Mouse (Mus musculus) layer of hippocampus, postnatal 14 days (tissue): ENCODE results near the gene Rab28. TPM values are rescaled to one million over a fixed set of nuclear protein-coding genes. Genes with fewer than 3 reads are reported as not detected.

ENCODE experiments used
- DNase-seq, 2 experiments: peaks; one replicate each; pipeline ENCODE4 v3.0.0; 2021 to 2022; ENCODE audit warnings: low spot score in 2 of 2, mixed read lengths in 1 of 2
- total RNA-seq, 2 experiments: library from RNA; stranded (reverse); gene quantifications; 2 replicates each; pipeline ENCODE4 v1.2.3; 2021

Rab28 gene
- total RNA-seq, 2 experiments from 2014 or later = 64.0 to 67.0 TPM

DNA sequence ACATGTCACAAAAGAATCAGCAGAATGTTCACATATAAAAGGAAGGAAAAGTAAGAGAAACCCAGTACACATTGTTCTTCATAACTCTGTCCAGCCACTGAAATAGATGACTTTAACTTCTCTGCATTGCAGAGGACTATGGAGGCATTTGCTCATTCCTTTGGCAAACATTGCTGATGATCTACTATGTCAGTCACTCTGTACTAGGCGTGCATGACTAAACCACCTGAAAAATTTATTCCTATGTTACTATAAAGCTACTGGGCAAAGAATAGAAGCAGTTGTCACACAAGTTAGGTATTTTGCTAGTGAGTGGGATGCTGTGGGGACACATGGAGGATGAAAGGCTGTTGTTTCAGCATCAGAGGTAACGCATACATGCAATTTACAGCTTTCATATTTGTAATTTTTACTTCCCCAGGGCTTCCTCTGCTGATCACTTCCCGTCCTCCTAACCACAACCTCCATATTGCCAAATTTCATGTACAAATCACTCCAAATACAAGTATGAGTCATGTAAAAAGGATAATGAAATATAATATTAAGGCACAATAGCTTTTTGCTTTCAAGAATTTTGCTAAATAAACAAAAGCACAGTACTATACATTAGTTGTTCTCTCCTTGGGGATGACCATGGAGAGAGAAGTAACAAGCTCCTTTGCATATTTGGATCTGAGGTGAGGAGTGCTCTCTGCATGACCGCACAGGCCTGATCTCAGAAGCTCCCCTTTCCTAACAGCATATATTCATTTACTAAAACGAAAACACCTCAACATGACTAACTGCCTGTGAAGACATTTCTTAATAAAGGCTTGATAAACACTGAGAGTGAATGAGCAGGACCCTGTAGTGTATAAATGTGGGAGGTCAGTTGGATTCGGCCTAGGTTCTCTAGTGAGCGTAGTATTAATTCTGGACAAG, 80.5 kb downstream of the Rab28 start:
- DNase-seq = no peak

DNA sequence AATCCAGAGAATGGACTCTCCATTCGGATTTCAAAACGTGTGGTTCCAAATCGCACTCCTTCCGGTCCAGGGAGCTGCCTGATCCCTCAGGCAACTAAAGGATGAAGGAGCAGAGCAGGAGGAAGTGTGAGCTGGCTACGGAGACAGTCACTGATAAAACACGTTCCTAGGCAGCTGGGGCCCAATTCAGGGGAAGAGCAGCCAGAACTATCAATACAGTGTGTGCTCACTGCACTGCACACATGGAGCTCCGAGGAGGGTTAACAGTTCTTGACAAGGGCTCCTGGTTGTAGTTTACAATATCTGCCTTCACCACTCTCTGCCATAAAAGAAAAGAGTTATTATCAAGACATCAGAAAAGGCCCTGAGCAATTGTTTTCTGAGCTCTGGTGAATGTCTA, 82.4 kb downstream of the Rab28 start:
- DNase-seq = no peak

DNA sequence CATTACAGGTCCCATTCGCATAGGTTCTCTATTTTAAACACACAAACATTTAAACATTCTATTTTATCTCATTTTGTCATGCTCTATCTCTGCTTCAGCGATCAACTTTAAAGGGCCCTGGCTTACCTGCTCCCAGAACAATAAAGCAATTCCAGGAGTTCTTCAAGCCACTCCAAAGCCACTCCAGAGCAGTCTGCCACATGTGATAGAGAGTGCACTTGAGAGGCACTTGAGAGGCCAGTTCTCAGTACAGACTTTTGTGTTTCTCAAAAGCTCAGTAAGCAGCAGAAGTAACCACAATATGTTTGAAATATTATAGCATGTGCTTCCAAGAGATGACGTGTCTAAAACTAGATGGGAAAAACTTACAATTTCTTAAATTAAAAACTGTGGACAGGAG, 86.2 kb downstream of the Rab28 start:
- DNase-seq = no peak

DNA sequence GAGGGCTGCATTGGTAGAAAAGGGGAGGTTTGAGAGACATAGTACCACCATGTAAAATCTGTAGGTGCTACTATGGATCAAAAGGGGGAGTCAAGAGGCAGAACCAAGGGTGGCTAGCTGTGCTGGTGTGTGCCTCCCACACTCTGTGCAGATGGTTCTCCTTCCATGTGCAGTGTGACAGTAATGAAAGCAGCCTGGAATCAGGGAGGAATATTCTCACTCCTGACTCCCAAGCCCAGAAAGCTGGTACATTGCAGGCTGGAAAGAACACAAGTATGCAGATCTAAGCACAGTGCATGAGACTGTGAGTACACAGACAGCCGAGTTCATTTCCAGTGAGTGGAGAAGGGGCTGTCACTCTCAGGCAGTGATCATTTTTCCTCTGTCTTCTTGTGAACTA, 89.0 kb downstream of the Rab28 start:
- peak in 1 of 2 experiments; percentile 62 for DNase-seq

DNA sequence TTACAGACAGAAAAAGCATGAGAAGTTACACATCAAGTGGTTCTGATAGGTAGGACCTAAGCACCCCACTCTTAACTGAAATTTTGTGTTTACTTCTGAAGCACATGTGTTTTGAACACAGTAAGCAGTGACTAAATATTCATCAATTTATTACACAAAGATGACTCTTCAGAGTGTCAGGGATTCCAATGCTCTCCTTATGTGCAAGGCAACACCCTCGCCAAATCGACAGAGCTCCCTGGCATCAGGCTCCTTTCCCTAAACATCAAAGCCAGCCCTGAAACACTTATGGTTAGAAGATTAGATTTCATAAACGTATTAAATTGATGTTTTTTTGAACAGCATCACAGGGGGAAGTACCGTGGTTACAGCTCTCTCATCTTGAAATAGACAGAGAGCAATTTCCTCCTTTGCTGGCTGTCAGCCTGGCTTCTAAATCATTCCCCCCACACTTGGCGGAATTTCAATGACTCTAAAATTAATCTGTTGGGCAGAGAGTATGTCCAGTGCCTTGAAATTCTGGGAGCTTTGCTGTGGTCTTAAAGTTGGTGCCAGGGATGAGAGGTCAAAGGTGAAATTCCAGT, 97.4 kb downstream of the Rab28 start:
- no peak for DNase-seq

DNA sequence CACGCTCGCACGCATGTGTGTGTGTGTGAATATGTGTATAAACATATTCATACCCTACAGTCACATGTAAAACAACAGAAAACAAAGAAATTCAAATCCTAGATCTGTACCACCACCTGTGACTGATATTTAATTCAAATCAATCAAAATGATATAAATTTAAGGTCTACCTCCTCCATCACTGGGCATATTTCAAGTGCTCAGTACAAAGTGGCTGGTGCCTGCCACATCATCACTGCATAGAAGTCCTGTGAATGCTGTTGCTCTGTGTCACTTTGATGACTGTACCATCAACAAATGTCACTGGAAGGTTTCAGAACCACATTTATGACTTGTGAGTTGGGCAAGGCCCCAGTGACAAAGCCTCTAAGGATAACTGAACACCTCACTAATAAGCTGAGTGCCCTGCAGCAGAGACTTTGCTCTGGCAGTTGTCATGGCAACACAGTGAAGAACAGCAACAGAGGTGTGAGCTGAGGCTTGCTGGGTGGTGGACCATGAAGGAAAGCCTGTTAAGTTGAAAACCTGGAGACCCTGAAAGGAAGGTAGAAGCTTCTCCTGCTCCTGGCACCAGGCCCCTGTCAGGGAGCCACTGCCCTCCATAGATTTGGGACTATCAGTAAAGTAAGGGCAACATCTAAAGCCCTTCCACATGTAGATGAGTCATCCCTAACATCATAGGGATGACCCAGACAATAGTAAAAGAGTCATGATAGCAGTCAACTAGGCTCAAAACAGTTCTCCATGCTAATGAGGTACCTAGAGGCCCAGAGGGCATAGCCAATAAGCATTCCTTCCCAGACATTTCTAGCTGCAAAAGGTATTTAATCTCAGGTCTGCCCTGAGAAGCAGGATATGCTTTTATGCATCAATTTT, 111.5 kb downstream of the Rab28 start:
- DNase-seq = no peak

DNA sequence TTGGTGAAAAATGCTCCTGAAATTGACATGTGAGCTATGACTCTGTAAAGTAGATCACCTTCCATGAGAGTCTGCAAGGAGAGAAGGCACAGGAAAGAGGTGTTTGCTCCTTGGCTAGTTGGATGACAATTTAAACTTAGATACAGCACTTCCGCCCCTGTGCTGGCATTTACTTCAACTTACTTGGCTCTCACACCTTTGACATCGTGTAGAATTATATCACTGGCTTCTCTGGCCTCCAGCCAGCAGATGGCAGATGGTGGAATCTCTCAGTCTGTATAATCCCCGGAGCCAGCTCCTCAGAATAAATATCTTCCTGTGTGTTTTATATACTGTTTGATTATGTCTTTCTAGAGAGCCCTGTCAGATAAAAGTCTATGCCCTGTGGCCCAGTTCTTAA, 112.8 kb downstream of the Rab28 start:
- no peak for DNase-seq

DNA sequence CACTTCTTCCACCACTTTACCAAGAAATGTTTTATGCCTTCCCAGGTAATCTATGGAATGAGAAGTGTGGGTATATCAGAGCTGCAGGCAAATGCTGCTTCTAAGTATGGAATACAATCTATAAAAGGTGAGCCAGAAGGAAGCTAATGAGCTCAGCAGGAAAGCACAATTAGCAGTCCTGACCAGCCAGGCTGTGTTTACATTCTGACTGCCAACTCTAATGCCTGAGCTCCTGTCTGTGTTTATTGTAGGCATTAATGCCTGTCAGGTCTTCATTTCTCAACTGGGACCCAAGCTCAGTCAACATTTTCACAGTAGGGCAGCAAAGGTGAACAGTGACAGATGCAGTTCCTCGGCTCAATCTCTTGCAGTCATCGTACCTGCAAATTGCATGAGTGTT, 129.9 kb downstream of the Rab28 start:
- no peak for DNase-seq

Other genes with a start within 250 kb of the Rab28 start
- not detected for gene Nkx3-2, start 56.3 kb upstream of the Rab28 start, total RNA-seq
- 10 to 100 TPM; 36.2 to 37.9 TPM for gene Bod1l, start 136.2 kb upstream of the Rab28 start, total RNA-seq